In genomic region chr19:3850847-3851469, GRCm38 (mm10) we compare ENCODE assay signal across 7 mouse cellular contexts. TPM values are rescaled to one million over a fixed set of nuclear protein-coding genes. Genes with fewer than 3 reads are reported as not detected.
DNase-seq lines count a peak whose midpoint lies in the region; ATAC-seq and TF ChIP-seq lines count a peak whose summit lies in the region.

No protein-coding gene starts in this region.

- H3K27me3 ChIP-seq in thymus, adult 2 months (ENCODE audit: control insufficient read depth, insufficient read depth, low read length): no peaks in the 10 kb centered on the region
- H3K27me3 ChIP-seq in embryonic facial prominence, embryonic 14.5 days (replicated peaks; ENCODE audit: control insufficient read depth, insufficient read depth, low read length): no peaks in the 10 kb centered on the region
- H3K27me3 ChIP-seq in intestine, embryonic 15.5 days (replicated peaks): no peaks in the 10 kb centered on the region
- H3K27me3 ChIP-seq in liver, embryonic 16.5 days (ENCODE audit: control insufficient read depth, insufficient read depth, low read depth, low read length): no peaks in the 10 kb centered on the region
- H3K27me3 ChIP-seq in neural tube, embryonic 12.5 days (replicated peaks): no peaks in the 10 kb centered on the region

- WGBS in thymus, adult 2 months: 14% methylated on average over 19 of the region's 19 CpGs
- 3% methylated on average over 19 of the region's 19 CpGs for WGBS in embryonic facial prominence, embryonic 14.5 days
- 5% methylated on average over 19 of the region's 19 CpGs for WGBS in intestine, embryonic 15.5 days
- 7% methylated on average over 19 of the region's 19 CpGs for WGBS in liver, embryonic 16.5 days (ENCODE audit: insufficient replicate concordance)
- WGBS in neural tube, embryonic 12.5 days: 5% methylated on average over 19 of the region's 19 CpGs

- peak overlapping the region; percentile 68 for H3K4me2 ChIP-seq in embryonic facial prominence, embryonic 14.5 days (ENCODE audit: low read depth, low read length)
- peak overlapping the region; percentile 77 for H3K4me2 ChIP-seq in intestine, embryonic 15.5 days (replicated peaks)
- H3K4me2 ChIP-seq in liver, embryonic 16.5 days (ENCODE audit: low read depth, low read length): peak overlapping the region; percentile 100
- H3K4me2 ChIP-seq in neural tube, embryonic 12.5 days (replicated peaks): peak overlapping the region; percentile 78

- peak overlapping the region; percentile 64 for H3K4me3 ChIP-seq in thymus, adult 2 months (ENCODE audit: control insufficient read depth, insufficient read depth, low read length)
- H3K4me3 ChIP-seq in embryonic facial prominence, embryonic 14.5 days (ENCODE audit: low read depth, low read length): peak overlapping the region; percentile 87
- H3K4me3 ChIP-seq in intestine, embryonic 15.5 days (replicated peaks): peak overlapping the region; percentile 95
- peak overlapping the region; percentile 85 for H3K4me3 ChIP-seq in liver, embryonic 16.5 days (ENCODE audit: low read depth, low read length)
- H3K4me3 ChIP-seq in neural tube, embryonic 12.5 days: peak overlapping the region; percentile 75

- no peak for DNase-seq in thymus, adult 2 months
- DNase-seq in thymus, postnatal 25 days: no peak
- peak; percentile 78 for DNase-seq in adrenal gland, adult 8-10 months
- DNase-seq in embryonic facial prominence, embryonic 14.5 days (ENCODE audit: low spot score): no peak

- no peaks in the 10 kb centered on the region for H3K36me3 ChIP-seq in thymus, adult 2 months (ENCODE audit: control insufficient read depth, insufficient read depth, low read length)
- no peaks in the 10 kb centered on the region for H3K36me3 ChIP-seq in embryonic facial prominence, embryonic 14.5 days (ENCODE audit: control insufficient read depth, insufficient read depth, low read length)
- no peaks in the 10 kb centered on the region for H3K36me3 ChIP-seq in intestine, embryonic 15.5 days
- no peaks in the 10 kb centered on the region for H3K36me3 ChIP-seq in liver, embryonic 16.5 days (ENCODE audit: control insufficient read depth, insufficient read depth)
- H3K36me3 ChIP-seq in neural tube, embryonic 12.5 days: no peaks in the 10 kb centered on the region

- H3K4me1 ChIP-seq in thymus, adult 2 months (replicated peaks; ENCODE audit: control insufficient read depth, insufficient read depth, low read length): peaks cover 27% of the 10 kb centered on the region
- peaks cover 31% of the 10 kb centered on the region for H3K4me1 ChIP-seq in embryonic facial prominence, embryonic 14.5 days (ENCODE audit: control insufficient read depth, insufficient read depth, low read length)
- H3K4me1 ChIP-seq in intestine, embryonic 15.5 days (replicated peaks): peaks cover 27% of the 10 kb centered on the region
- H3K4me1 ChIP-seq in liver, embryonic 16.5 days (ENCODE audit: control insufficient read depth, low read depth, low read length): peaks cover 16% of the 10 kb centered on the region
- H3K4me1 ChIP-seq in neural tube, embryonic 12.5 days: peaks cover 33% of the 10 kb centered on the region

- no peak overlapping the region for H3K27ac ChIP-seq in thymus, adult 2 months (ENCODE audit: control insufficient read depth, insufficient read depth, low read length)
- H3K27ac ChIP-seq in embryonic facial prominence, embryonic 14.5 days (replicated peaks; ENCODE audit: low read depth, low read length): peak overlapping the region; percentile 53; the same call in 1 of the 2 replicates
- peak overlapping the region; percentile 99 for H3K27ac ChIP-seq in intestine, embryonic 15.5 days
- peak overlapping the region; percentile 85 for H3K27ac ChIP-seq in liver, embryonic 16.5 days (ENCODE audit: low read length)
- peak overlapping the region; percentile 94; the same call in 1 of the 2 replicates for H3K27ac ChIP-seq in neural tube, embryonic 12.5 days

- peak overlapping the region; percentile 54 for H3K9ac ChIP-seq in embryonic facial prominence, embryonic 14.5 days (ENCODE audit: low read depth, low read length)
- peak overlapping the region; percentile 38; the same call in 1 of the 2 replicates for H3K9ac ChIP-seq in intestine, embryonic 15.5 days
- peak overlapping the region; percentile 70 for H3K9ac ChIP-seq in liver, embryonic 16.5 days (ENCODE audit: low read depth, low read length)
- peak overlapping the region; percentile 38; the same call in 1 of the 2 replicates for H3K9ac ChIP-seq in neural tube, embryonic 12.5 days

- no peak for TF ChIP-seq POLR2A in thymus, adult 2 months (IDR thresholded peaks at IDR 0.05; ENCODE audit: control insufficient read depth, extremely low read depth, insufficient read depth, low read length, poor library complexity)

- no peaks in the 10 kb centered on the region for H3K9me3 ChIP-seq in embryonic facial prominence, embryonic 14.5 days (ENCODE audit: control insufficient read depth, low read length)
- no peaks in the 10 kb centered on the region for H3K9me3 ChIP-seq in intestine, embryonic 15.5 days
- no peaks in the 10 kb centered on the region for H3K9me3 ChIP-seq in liver, embryonic 16.5 days (replicated peaks; ENCODE audit: control insufficient read depth, low read length)
- H3K9me3 ChIP-seq in neural tube, embryonic 12.5 days: no peaks in the 10 kb centered on the region

- TF ChIP-seq CTCF in thymus, adult 2 months (IDR thresholded peaks at IDR 0.05; ENCODE audit: borderline replicate concordance, control insufficient read depth, extremely low read depth, insufficient read depth, low read length, poor library complexity): no peak

- no peak for ATAC-seq in embryonic facial prominence, embryonic 14.5 days (ENCODE audit: low read depth)
- ATAC-seq in intestine, embryonic 15.5 days: peak; percentile 31
- ATAC-seq in liver, embryonic 16.5 days (ENCODE audit: low read depth): peak; percentile 5; the same call in 1 of the 2 replicates
- ATAC-seq in neural tube, embryonic 12.5 days (ENCODE audit: low FRiP score, low read depth): peak; percentile 13

RNA-seq across cellular contexts. Expression of gene Chka, which starts 0.6 kb away (rescaled TPM):
- polyA plus RNA-seq in thymus, adult 2 months (2012; rRNA removed): 39.1 and 44.2 TPM in 2 replicates
- total RNA-seq in adrenal gland, adult 8-10 months (2022): 100 to 1,000 TPM in 1 of 4 experiments, 10 to 100 TPM in 3; 69.8 to 329 (median 93.5) TPM
- 31.3 and 32.9 TPM in 2 replicates for polyA plus RNA-seq in embryonic facial prominence, embryonic 14.5 days (2014; fragmentation: Nextera tagmentation; extraction: Ambion mirVana)
- 63.3 and 68.5 TPM in 2 replicates for polyA plus RNA-seq in intestine, embryonic 15.5 days (2015; fragmentation: Nextera tagmentation; extraction: Ambion mirVana)
- polyA plus RNA-seq in liver, embryonic 16.5 days (2015; fragmentation: Nextera tagmentation; extraction: Ambion mirVana): 18.4 and 19.3 TPM in 2 replicates
- polyA plus RNA-seq in neural tube, embryonic 12.5 days (2016; fragmentation: Nextera tagmentation; extraction: Ambion mirVana): 62.7 and 65.2 TPM in 2 replicates

RNA-seq across cellular contexts. Expression of gene Tcirg1, which starts 56.0 kb away (rescaled TPM):
- 270 and 293 TPM in 2 replicates for polyA plus RNA-seq in thymus, adult 2 months (2012; rRNA removed)
- total RNA-seq in adrenal gland, adult 8-10 months (2022): 100 to 1,000 TPM in 2 of 4 experiments, 10 to 100 TPM in 2; 55.6 to 133 (median 95.0) TPM
- 33.6 and 36.5 TPM in 2 replicates for polyA plus RNA-seq in embryonic facial prominence, embryonic 14.5 days (2014; fragmentation: Nextera tagmentation; extraction: Ambion mirVana)
- 50.9 and 56.3 TPM in 2 replicates for polyA plus RNA-seq in intestine, embryonic 15.5 days (2015; fragmentation: Nextera tagmentation; extraction: Ambion mirVana)
- 28.7 and 33.8 TPM in 2 replicates for polyA plus RNA-seq in liver, embryonic 16.5 days (2015; fragmentation: Nextera tagmentation; extraction: Ambion mirVana)
- 19.7 and 22.0 TPM in 2 replicates for polyA plus RNA-seq in neural tube, embryonic 12.5 days (2016; fragmentation: Nextera tagmentation; extraction: Ambion mirVana)
